Mouse (Mus musculus) lung, postnatal 0 days (tissue): ENCODE measurements around the gene Gm17490.

ENCODE experiments used
- CTCF ChIP-seq: IDR thresholded peaks from 2 replicates; pipeline ENCODE4 v1.5.1; 2016; ENCODE audit warnings: antibody characterized with exemption, mild to moderate bottlenecking
- EP300 ChIP-seq: IDR thresholded peaks from 2 replicates; pipeline ENCODE4 v1.6.1; 2016; ENCODE audit warnings: antibody characterized with exemption, mild to moderate bottlenecking, control low read depth

GRCm38 (mm10) chr2:11635471-11636137 is 9.5 kb upstream of the Gm17490 start:
- no peak for TF ChIP-seq CTCF
- no peak for TF ChIP-seq EP300
